Mouse (Mus musculus): ENCODE measurements around the gene Dock1.

Dock1 gene

DNA sequence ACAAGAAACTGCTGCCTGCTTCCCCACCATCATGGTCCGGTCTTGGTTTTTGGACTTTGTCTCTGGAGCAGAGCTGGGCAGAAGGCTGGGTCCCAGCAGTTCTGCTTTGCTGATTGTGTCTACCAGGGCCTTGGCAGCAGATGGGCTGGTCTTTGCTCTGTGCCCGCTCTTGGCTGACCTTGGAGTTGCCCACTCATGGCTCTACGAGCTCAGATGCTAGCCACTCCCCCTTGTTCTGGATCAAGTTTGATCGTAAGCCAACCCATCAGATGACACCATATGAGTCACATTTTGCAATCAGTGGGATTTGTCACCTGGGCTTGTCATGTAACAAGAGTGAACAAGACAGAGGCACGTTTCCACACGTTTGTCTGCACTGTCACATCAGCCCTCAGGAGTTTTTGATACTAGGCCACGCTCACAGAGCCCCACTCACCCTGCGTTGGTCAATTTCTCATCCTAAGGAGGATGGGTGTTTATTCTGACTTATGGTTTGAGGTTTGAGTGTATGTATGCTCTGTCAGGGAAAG, 382.8 kb downstream of the Dock1 start:
- no peak for DNase-seq (ENCODE audit: low read depth, low spot score)

DNA sequence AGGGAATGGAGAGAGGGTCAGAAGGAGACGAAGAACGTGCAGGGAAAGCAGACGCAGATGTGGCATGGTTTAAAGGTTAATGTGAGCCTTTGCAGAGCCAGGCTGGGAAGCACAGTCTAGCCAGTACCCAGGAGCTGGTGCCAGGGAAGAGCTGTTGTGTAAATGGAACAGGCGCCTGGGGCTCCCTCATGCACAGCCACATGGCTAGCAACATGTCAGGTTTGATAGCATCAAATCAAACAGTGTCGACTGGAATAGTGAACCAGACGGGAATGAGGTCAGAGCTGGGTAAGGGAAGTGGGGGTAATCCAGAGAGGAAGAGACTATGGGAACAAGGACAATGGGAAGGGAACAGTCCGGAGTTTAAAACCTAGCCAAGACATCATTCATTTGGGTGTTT, 384.2 kb downstream of the Dock1 start:
- DNase-seq (ENCODE audit: low read depth, low spot score): no peak

DNA sequence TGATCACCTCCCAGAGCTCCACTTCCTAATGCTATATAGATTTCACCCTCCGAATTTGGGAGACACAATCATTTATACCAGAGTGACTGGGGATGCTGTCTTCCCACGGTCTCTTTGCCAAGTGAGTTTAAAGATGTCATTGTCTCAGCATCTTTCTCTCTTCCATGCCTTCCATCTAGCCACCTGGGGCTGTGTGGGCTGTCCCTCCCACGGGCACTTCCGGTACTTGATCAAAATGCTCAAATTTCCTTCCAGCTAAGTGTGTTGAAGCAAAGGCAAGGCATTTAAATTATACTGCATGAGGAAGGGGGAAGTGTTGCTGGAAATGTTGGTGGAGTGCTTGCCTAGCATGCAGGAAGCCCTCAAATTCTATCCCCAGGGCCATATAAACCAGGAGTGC, 388.6 kb downstream of the Dock1 start:
- DNase-seq (ENCODE audit: low read depth, low spot score): no peak

DNA sequence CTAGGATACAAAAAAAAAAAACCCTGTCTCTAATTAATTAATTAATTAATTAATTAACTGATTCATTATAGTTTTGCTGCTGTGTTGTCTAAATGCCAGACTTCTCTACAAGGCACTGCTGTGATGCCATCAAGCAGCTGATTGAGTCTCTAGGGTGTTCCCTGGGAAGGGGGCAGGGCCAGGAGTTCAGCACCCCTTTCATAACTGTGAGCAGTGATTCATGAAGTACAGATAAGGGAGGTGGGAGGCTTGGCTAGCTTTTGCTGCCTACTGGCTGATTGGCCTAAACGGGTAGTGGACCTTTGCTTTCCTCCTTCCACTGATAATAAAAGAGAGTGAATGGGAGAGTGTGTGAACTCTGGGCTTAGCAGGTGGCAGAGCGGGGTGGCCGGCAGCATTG, 389.1 kb downstream of the Dock1 start:
- DNase-seq (ENCODE audit: low read depth, low spot score): no peak

DNA sequence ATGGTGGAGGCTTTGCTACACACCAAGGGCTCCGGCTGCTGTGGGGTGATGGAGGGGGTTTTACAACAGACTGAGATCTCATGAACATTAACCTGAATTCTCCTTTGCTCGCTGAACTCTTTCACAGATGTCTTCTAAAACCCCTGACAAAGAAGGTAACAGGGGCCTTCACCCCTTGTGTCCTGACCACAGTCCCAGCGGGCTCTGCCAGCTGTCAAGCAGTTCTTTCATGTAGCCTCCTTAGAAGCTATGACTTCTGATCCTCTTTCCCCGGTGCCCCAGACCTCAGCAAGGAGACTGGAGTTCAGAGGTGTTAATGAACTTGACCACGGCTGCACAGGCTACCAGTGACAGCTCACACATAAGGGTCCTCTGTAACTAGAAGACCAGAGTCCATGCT, 393.4 kb downstream of the Dock1 start:
- no peak for DNase-seq (ENCODE audit: low read depth, low spot score)

DNA sequence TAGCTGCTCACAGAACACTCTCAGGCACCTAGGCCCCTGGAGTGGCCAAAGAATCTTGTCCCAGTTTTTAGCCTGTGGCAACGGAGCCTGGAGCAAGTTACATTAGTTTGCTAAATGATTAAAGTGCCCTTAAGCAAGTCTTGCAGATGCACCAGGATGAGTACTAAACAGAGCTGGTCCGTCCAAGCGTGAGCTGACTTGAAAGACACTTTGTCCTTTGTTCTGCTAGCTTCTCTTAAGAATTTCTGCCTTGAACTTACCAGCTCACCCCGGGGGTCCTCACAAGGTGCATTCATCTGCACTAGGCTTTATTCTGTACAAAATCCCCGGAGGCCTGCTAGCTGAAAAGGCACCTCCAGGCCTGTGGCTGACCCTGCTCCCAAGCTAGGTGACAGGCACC, 394.8 kb downstream of the Dock1 start:
- DNase-seq (ENCODE audit: low read depth, low spot score): no peak

DNA sequence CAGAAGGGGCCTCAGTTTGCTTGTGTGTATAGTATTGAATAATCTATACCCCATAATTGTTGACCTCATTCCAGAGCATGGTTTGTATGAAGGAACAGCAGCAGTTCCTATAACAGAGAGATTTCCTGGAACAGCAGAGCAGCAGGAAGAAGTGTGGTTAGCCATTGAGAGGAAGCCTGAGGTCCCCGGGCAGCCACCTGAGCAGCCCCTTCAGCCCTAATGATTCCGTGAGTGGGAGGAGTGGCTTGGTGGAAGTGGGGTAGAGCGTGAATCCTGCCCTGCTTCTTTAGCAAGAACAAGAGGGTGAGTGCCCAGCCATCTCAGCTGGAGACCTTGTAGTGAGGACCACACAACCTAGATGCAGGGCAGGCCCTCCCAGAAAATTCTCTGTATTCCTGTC, 398.4 kb downstream of the Dock1 start:
- no peak for DNase-seq (ENCODE audit: low read depth, low spot score)

DNA sequence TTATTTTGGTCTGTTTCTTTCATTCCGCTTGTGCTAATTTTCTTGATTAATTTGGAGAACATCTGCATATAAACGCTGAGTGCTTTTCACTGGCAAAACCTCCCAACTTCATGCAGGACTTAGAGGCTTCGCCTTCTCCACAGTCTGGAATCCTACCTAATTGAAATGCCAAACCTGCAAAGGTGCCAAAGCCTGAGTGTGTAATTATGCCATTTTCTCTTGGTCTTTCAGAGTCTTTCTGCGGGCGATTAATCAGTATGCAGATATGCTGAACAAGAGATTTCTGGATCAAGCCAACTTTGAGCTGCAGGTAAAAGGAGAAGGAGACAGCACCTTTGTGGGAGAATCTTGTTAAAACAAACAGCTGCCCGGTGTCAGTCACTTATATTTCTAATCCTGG, 406.4 kb downstream of the Dock1 start:
- no peak for DNase-seq (ENCODE audit: low read depth, low spot score)

DNA sequence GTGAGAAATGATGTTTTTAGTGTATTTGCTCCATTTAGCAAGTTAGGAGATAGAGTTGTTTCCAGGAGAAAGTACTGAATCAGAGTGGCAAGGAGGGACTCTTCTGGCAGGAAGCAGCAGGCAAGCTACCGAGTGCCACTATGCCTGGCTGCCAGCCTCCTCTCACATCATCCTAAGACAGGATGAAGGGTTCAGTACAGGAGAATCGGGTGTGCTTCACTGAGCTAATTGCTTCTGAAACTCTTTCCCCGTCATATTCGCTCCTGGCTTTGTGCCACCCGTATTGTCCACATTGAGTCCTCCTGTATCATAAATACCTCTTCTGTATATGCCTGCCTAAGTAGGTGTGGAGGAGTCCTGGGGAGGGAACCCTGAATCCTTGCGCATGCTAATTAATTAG, 406.9 kb downstream of the Dock1 start:
- no peak for DNase-seq (ENCODE audit: low read depth, low spot score)

DNA sequence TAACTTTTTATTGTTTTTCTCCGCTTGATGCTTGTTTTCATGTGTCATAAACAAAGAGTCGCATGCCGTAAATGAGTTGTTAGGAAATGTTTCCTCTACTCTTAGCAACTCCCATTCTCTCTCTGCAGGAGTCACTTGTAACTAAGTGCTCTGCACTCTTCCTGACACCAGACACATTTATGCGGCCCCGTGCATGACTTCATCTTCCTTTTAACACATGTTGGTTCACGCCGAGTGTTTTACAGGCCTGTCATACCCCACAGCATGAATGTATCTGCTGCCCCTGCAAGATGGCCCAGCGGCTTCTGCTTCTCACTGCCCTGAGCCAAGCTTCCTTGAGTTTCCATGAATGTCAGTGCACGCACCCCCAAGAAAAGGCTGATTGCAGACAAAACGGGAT, 407.4 kb downstream of the Dock1 start:
- DNase-seq (ENCODE audit: low read depth, low spot score): no peak

DNA sequence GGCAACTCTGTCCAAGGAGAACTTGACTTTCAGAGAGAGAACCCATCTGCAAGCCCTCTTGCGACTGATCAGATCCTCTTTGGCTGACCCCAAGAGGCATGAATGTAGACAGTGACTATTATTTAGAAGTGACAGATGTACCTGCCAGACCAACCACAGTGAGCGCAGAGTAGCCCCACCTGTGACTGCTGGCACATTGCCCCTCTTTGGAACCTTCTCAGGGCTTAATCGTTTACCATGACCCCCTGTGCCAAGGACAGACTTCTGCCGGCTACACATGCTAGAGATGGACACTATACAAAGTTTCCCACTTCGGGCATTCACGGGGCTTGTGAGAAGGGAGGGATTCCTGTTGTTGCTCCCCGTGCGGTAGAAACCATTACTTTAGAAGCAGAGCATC, 413.0 kb downstream of the Dock1 start:
- DNase-seq (ENCODE audit: low read depth, low spot score): no peak

DNA sequence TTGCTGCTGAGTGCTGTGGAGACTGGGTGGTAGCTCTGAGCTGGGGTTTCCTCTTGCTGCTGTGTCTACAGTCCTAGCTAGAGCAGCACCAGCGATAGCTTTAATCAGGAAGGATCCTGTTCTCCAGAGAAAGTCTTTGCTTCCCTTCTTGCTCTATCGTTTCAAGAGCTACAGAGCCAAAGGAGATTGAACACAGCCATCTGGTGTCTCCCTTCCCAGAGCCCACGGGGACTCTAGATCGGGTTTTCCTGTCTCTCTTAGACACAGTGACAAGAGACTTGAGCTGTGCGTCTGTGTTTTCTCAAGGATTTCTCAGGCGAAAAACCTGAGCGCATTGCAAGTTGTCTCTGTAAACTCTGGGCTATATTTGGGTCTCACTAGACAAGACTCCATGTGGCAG, 413.6 kb downstream of the Dock1 start:
- DNase-seq (ENCODE audit: low read depth, low spot score): no peak

DNA sequence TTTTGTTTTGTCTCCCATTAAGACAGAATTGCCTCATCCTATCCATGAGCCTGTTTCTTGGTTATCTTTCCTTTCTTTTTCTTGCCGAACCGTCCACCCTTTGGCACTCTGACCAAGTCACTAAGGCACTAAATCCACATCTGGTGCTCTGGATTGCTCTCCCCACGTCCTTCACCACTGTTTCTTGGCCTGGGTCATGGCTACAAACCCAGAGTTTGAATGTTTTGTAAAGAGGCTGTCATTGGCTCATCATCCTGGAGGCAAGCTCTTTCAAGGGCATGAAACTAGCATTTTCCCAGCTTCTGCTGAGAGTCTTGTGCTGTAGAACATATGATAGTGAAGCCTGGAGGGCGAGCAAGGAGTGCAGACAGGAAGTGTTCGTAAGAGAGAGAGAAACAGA, 416.1 kb downstream of the Dock1 start:
- DNase-seq (ENCODE audit: low read depth, low spot score): no peak

DNA sequence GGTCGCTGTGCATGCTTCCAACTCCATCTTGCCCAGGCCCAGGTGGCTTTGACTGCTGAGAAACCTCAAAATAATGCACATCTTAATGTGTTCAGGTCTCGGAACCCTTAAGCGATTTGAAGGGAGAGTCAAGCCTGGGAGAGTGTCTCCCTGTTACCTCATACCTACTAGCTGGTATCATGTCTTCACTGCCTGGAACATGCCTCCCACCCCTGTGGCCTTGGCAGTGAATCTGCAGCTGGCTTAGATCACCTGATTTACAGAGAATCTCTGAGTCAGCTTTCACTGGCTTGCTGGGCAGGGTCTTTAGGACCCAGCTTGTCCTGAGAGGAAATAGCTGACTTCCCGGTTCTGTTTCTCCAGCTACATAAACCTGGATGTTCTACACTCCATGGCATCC, 419.2 kb downstream of the Dock1 start:
- DNase-seq (ENCODE audit: low read depth, low spot score): no peak

DNA sequence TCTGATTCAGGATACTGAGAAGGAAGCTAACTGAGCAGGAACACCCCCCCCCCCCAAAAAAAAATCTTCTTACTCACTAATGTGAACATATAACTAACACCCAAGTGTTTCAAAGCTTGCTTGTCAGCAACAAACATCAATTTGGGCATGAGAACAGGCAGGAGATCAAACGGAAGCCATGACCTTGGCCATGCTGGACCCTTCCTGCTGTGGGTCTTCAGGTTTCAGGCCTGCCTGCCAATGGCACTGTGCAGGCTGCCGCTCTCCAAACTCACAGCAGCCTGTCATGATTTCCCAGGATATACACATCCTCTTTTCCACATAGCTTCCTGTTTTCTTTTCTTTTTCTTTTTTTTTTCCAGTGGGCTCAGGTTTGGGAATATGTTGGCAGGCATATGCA, 423.4 kb downstream of the Dock1 start:
- no peak for DNase-seq (ENCODE audit: low read depth, low spot score)

DNA sequence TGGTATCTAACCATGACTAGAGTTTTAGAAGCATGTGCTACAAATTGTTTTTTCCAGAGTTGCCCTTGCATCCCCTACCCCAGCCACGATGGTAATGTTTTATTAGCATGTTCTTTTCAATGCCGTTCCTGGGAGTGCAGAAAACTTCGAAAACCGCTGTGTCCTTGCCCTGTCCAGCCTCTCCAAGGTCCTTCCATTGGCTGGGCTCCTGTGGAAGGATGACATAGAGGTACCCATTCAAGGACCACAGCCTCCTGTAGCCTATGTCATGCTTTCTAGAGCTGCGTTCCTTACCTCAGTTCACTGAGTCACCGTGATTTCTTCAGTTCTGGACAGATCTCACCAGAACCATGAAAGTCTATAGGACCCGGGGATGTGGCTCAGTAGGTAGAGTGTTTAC, 431.5 kb downstream of the Dock1 start:
- DNase-seq (ENCODE audit: low read depth, low spot score): no peak

DNA sequence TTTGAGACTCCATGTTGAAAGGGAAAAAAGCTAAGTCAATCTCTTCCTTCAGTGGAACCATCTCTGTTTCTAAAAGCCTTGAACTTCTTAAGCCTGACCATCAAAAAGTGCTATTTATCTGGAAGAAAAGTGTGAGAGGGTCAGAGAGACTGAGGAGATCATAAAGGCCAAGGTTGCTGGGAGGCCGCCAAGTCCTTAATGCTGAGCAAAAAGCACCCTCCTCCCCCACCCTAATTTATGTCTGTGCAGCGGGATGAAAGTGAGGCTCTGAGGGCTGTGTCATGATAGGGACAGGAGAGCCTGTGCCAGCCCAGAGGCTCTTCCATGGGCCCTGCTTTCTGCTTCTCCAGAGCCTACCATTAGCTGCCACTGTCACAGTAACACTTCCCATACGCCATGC, 436.1 kb downstream of the Dock1 start:
- no peak for DNase-seq (ENCODE audit: low read depth, low spot score)

DNA sequence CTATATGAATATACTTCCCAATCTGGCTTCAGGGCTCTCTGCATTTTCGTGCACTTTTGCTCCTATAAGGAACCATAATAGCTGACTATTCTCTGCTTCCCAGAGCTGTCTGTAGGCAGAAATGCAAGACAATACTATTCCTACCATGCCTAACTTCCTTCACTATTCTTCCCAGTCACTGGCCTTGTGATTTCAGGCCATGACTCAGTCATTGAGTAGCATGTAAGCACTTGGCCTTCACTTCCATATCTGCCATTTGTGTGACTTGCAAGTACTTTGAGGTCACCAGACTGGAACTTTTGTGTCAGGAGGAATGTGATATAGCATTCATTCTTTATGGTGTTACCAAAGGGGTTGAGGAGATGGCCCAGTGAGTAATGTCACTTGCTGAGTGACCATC, 439.9 kb downstream of the Dock1 start:
- no peak for DNase-seq (ENCODE audit: low read depth, low spot score)

DNA sequence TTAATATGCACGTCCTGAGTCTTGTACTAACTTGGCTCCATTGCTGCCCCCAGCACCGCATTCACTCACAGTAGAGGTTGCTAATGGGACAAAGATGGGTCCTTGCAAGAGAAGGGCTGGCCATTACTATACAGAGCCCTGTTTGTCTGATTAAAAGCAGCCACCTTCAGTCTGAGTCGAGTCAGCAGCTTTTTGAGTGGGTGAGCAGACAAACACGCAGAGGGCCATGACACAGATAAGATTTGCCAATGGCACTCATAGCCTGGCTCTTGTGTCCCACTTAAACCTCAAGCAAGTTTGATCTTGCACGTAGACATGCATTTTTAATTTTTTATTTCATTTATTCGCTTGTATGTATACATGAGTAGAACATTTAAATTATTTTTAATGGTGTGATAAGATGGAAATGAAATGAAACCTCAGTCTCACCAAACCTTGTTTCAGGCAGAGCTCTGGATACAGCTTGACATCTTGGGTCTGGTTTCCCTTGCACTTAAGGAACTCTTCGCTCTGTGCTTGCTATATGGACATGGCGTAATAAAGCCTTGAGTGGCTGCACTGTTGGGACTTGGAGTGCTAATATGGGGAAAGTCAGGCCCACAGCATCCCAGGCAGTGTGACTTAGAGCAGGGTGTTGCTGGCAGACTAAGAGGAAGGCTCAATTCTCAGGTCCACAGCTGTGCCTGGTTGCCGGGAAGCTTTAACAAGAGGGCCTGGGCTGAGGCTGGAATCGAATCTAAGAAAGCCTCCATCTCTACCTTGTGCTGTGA, 455.0 kb downstream of the Dock1 start:
- DNase-seq (ENCODE audit: low read depth, low spot score): no peak

DNA sequence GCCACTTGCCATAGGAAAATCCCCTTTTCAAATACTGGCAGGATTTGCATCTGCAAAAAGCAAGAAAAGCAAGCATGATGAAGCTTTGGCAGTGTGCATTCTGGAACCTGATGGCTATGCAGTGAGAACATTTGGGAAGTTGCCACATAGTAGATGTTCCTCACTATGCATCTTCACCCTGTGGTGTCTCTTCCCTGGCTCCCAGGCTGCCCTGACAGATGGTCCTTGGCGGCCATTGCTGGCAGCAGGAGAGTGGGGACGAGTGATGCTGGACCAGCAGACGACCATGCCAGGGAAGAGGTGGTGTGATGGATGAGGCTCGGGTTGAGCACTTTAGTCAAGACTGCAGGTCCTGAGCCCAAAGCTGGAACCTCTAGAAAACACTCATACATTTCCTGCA, 462.0 kb downstream of the Dock1 start:
- DNase-seq (ENCODE audit: low read depth, low spot score): no peak

DNA sequence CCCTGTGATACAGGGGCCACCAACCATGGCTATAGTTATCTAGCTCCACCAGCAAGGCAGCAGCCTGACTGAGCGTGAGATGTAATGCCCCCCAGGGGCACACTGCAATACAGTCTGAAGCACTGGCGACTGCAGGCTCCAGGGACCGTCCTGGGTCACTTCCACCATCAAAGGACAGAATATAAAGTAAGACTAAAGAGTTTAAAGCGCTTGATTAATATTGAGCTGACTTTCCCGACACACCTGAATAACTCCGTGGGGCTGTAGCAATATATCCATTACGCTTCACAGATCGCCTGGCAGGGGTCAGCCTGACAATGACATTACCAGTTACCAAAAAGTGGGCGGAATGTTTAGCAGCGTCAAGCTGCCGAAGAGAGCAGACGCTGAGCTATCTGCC, 464.2 kb downstream of the Dock1 start:
- DNase-seq (ENCODE audit: low read depth, low spot score): no peak

DNA sequence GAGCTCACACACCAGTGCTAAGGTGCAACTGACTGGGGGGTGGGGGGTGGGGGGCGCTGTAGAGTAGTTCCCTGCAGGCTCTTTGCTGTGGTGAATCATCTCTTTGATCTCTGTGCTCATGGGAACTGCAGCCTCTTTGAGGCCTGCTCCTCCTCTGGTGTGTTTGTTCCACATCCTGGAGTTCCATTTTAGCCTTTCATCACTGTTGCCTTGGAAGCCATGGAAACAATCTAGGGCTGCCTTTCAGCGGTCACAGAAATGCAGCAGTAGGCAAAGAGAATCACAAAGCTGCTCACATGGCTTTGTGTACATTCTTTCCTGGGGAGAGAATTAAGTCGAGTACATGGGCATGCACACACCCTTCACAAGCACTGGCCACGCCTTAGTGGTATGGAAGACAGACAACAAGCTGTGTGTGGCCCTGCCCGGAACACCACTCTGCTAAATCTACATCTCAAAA, 468.7 kb downstream of the Dock1 start:
- DNase-seq (ENCODE audit: low read depth, low spot score): peak; percentile 22

DNA sequence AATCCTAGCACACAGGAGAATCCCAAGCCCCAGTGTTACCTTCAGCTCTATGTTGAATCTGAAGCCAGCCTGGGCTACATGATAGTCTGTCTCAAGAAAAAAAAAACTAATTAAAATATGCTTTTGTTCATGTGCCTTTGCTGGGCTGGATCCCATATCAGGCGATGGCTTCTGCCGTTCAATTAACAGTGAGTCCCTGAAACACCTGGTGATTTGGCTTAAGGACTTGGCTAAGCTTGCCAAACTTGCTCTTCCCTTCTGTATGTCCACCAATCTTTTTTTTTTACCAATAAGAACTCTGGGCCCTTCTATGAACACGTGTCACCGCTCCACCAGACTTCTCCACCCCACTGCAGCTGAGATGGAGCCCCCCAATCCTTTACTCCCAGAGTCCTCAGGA, 474.3 kb downstream of the Dock1 start:
- DNase-seq (ENCODE audit: low read depth, low spot score): no peak

DNA sequence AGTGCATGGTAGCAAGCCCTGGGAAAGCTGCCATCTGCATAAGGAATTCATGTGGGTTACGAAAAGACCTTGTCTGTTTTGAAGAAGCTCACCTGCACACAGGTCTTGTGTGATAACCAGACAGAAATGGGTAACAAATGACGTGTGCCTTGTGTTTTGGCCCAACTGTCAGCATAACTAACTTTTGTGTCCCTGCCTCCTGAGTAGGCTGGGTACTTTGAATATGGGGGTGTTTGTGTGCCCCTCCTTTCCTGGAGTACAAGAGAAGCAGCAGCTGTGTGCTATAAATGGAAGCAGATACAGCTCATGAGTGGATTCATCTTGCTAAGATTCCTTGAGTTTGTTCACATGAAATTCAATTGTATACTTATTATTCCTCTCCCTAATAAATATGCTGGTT, 480.5 kb downstream of the Dock1 start:
- DNase-seq (ENCODE audit: low read depth, low spot score): no peak

All from brain, embryonic 18.5 days (tissue).